Mouse (Mus musculus): ENCODE data around the gene Eml6. TPM values are rescaled to one million over a fixed set of nuclear protein-coding genes. Genes with fewer than 3 reads are reported as not detected.
"Not testable (repeated sequence)": the region's sequence is repeated elsewhere in the genome, so short reads cannot be mapped to it uniquely, and the experiment has no call there.

The Eml6 gene
- polyA plus RNA-seq, 1 experiment from 2014 or later, result 1.4 TPM

GRCm38 (mm10) chr11:29885160-29885559, 140.7 kb downstream of the Eml6 start:
- Histone ChIP-seq H3K4me2 (no peak overlapping the region), H3K9ac (no peak overlapping the region), H3K4me3 (replicated peaks) (no peak overlapping the region), H3K36me3 (replicated peaks) (no peaks in the 10 kb centered on the region), H3K4me1 (no peaks in the 10 kb centered on the region), H3K27me3 (no peaks in the 10 kb centered on the region), H3K27ac (no peak overlapping the region), H3K9me3 (no peaks in the 10 kb centered on the region)
- peak; percentile 71; the same call in 1 of the 2 replicates for ATAC-seq (ENCODE audit: low FRiP score)
- 9% methylated on average over 1 of the region's 1 CpGs for WGBS

GRCm38 (mm10) chr11:29884355-29884754, 141.5 kb downstream of the Eml6 start:
- H3K36me3 ChIP-seq (replicated peaks), result no peaks in the 10 kb centered on the region
- no peak overlapping the region for H3K4me3 ChIP-seq (replicated peaks)
- H3K4me2 ChIP-seq, result no peak overlapping the region
- no peaks in the 10 kb centered on the region for H3K4me1 ChIP-seq
- WGBS, result 77% methylated on average over 1 of the region's 1 CpGs
- H3K9me3 ChIP-seq, result no peaks in the 10 kb centered on the region
- ATAC-seq (ENCODE audit: low FRiP score), result no peak
- H3K27ac ChIP-seq, result no peak overlapping the region
- H3K27me3 ChIP-seq, result no peaks in the 10 kb centered on the region
- H3K9ac ChIP-seq, result no peak overlapping the region

GRCm38 (mm10) chr11:29883024-29883423, 142.8 kb downstream of the Eml6 start:
- no peaks in the 10 kb centered on the region for H3K27me3 ChIP-seq
- no peak overlapping the region for H3K9ac ChIP-seq
- no peaks in the 10 kb centered on the region for H3K36me3 ChIP-seq (replicated peaks)
- no peak overlapping the region for H3K27ac ChIP-seq
- H3K4me2 ChIP-seq, result no peak overlapping the region
- no peak overlapping the region for H3K4me3 ChIP-seq (replicated peaks)
- 51% methylated on average over 4 of the region's 4 CpGs for WGBS
- no peaks in the 10 kb centered on the region for H3K4me1 ChIP-seq
- no peaks in the 10 kb centered on the region for H3K9me3 ChIP-seq
- no peak for ATAC-seq (ENCODE audit: low FRiP score)

- no peaks in the 10 kb centered on the region for H3K27me3 ChIP-seq
- no peak for ATAC-seq (ENCODE audit: low FRiP score)
- H3K4me3 ChIP-seq (replicated peaks), result no peak overlapping the region
- 99% methylated on average over 2 of the region's 2 CpGs for WGBS
- H3K9ac ChIP-seq, result no peak overlapping the region
- no peaks in the 10 kb centered on the region for H3K9me3 ChIP-seq
- H3K4me2 ChIP-seq, result no peak overlapping the region
- H3K4me1 ChIP-seq, result peaks cover 7% of the 10 kb centered on the region; the same call in 1 of the 2 replicates
- no peaks in the 10 kb centered on the region for H3K36me3 ChIP-seq (replicated peaks)
- no peak overlapping the region for H3K27ac ChIP-seq
Measured at GRCm38 (mm10) chr11:29879641-29880040, 146.2 kb downstream of the Eml6 start.

GRCm38 (mm10) chr11:29877981-29878380, 147.9 kb downstream of the Eml6 start:
- WGBS, result 82% methylated on average over 1 of the region's 1 CpGs
- Histone ChIP-seq H3K4me1 (peaks cover 7% of the 10 kb centered on the region; the same call in 1 of the 2 replicates), H3K4me2 (no peak overlapping the region), H3K4me3 (replicated peaks) (no peak overlapping the region), H3K27ac (no peak overlapping the region), H3K27me3 (no peaks in the 10 kb centered on the region), H3K36me3 (replicated peaks) (no peaks in the 10 kb centered on the region), H3K9me3 (no peaks in the 10 kb centered on the region), H3K9ac (no peak overlapping the region)
- ATAC-seq (ENCODE audit: low FRiP score), result no peak

GRCm38 (mm10) chr11:29877280-29877679, 148.6 kb downstream of the Eml6 start:
- Histone ChIP-seq H3K4me3 (replicated peaks) (no peak overlapping the region), H3K9ac (no peak overlapping the region), H3K4me1 (peaks cover 7% of the 10 kb centered on the region; the same call in 1 of the 2 replicates), H3K4me2 (no peak overlapping the region), H3K27me3 (no peaks in the 10 kb centered on the region), H3K27ac (no peak overlapping the region), H3K9me3 (no peaks in the 10 kb centered on the region), H3K36me3 (replicated peaks) (no peaks in the 10 kb centered on the region)
- no peak for ATAC-seq (ENCODE audit: low FRiP score)
- WGBS, result 25% methylated on average over 3 of the region's 3 CpGs

GRCm38 (mm10) chr11:29874781-29875180, 151.1 kb downstream of the Eml6 start:
- H3K4me3 ChIP-seq (replicated peaks); H3K9ac ChIP-seq; H3K27ac ChIP-seq; H3K4me1 ChIP-seq; H3K27me3 ChIP-seq; H3K36me3 ChIP-seq (replicated peaks); H3K9me3 ChIP-seq; ATAC-seq (ENCODE audit: low FRiP score); H3K4me2 ChIP-seq: not testable (repeated sequence)
- 64% methylated on average over 1 of the region's 1 CpGs for WGBS

- Histone ChIP-seq H3K9ac (no peak overlapping the region), H3K4me3 (replicated peaks) (no peak overlapping the region), H3K4me1 (no peaks in the 10 kb centered on the region), H3K4me2 (no peak overlapping the region), H3K36me3 (replicated peaks) (no peaks in the 10 kb centered on the region), H3K9me3 (no peaks in the 10 kb centered on the region), H3K27ac (no peak overlapping the region), H3K27me3 (no peaks in the 10 kb centered on the region)
- no peak for ATAC-seq (ENCODE audit: low FRiP score)
- 83% methylated on average over 2 of the region's 2 CpGs for WGBS
Measured at GRCm38 (mm10) chr11:29870174-29870573, 155.7 kb downstream of the Eml6 start.

- no peak for ATAC-seq (ENCODE audit: low FRiP score)
- no peak overlapping the region for H3K4me2 ChIP-seq
- H3K27me3 ChIP-seq, result no peaks in the 10 kb centered on the region
- no peak overlapping the region for H3K4me3 ChIP-seq (replicated peaks)
- H3K27ac ChIP-seq, result no peak overlapping the region
- H3K9ac ChIP-seq, result no peak overlapping the region
- H3K9me3 ChIP-seq, result no peaks in the 10 kb centered on the region
- H3K36me3 ChIP-seq (replicated peaks), result no peaks in the 10 kb centered on the region
- H3K4me1 ChIP-seq, result peaks cover 12% of the 10 kb centered on the region
Measured at GRCm38 (mm10) chr11:29864269-29864668, 161.6 kb downstream of the Eml6 start.

GRCm38 (mm10) chr11:29861750-29862397, 164.0 kb downstream of the Eml6 start:
- Histone ChIP-seq H3K4me3 (replicated peaks) (no peak overlapping the region), H3K27me3 (no peaks in the 10 kb centered on the region), H3K9me3 (no peaks in the 10 kb centered on the region), H3K4me2 (no peak overlapping the region), H3K4me1 (peaks cover 12% of the 10 kb centered on the region), H3K36me3 (replicated peaks) (no peaks in the 10 kb centered on the region), H3K9ac (no peak overlapping the region), H3K27ac (no peak overlapping the region)
- 32% methylated on average over 2 of the region's 2 CpGs for WGBS
- ATAC-seq (ENCODE audit: low FRiP score), result peak; percentile 69; the same call in 1 of the 2 replicates

- Histone ChIP-seq H3K27ac (no peak overlapping the region), H3K36me3 (replicated peaks) (no peaks in the 10 kb centered on the region), H3K9ac (no peak overlapping the region), H3K4me3 (replicated peaks) (no peak overlapping the region), H3K4me1 (peaks cover 12% of the 10 kb centered on the region), H3K9me3 (no peaks in the 10 kb centered on the region), H3K27me3 (no peaks in the 10 kb centered on the region), H3K4me2 (no peak overlapping the region)
- no peak for ATAC-seq (ENCODE audit: low FRiP score)
- 71% methylated on average over 2 of the region's 2 CpGs for WGBS
Measured at GRCm38 (mm10) chr11:29861040-29861439, 164.8 kb downstream of the Eml6 start.

- ATAC-seq (ENCODE audit: low FRiP score), result no peak
- H3K4me1 ChIP-seq, result no peaks in the 10 kb centered on the region
- H3K9ac ChIP-seq, result no peak overlapping the region
- no peaks in the 10 kb centered on the region for H3K36me3 ChIP-seq (replicated peaks)
- H3K9me3 ChIP-seq, result no peaks in the 10 kb centered on the region
- H3K4me3 ChIP-seq (replicated peaks), result no peak overlapping the region
- no peak overlapping the region for H3K4me2 ChIP-seq
- no peaks in the 10 kb centered on the region for H3K27me3 ChIP-seq
- 84% methylated on average over 3 of the region's 3 CpGs for WGBS
- H3K27ac ChIP-seq, result no peak overlapping the region
Measured at GRCm38 (mm10) chr11:29840606-29841227, 185.1 kb downstream of the Eml6 start.

GRCm38 (mm10) chr11:29839781-29840180, 186.1 kb downstream of the Eml6 start:
- Histone ChIP-seq H3K27me3 (no peaks in the 10 kb centered on the region), H3K4me1 (no peaks in the 10 kb centered on the region), H3K36me3 (replicated peaks) (no peaks in the 10 kb centered on the region), H3K27ac (no peak overlapping the region), H3K4me2 (no peak overlapping the region), H3K9ac (no peak overlapping the region), H3K4me3 (replicated peaks) (no peak overlapping the region), H3K9me3 (no peaks in the 10 kb centered on the region)
- WGBS, result 67% methylated on average over 3 of the region's 3 CpGs
- ATAC-seq (ENCODE audit: low FRiP score), result no peak

Data from forebrain, embryonic 12.5 days (tissue).